Mouse (Mus musculus) embryonic fibroblast, embryonic 13.5 days (primary cell): Measurements from ENCODE around the gene Nudt17. TPM values are rescaled to one million over a fixed set of nuclear protein-coding genes. Genes with fewer than 3 reads are reported as not detected.
"Not testable (repeated sequence)": the region's sequence is repeated elsewhere in the genome, so short reads cannot be mapped to it uniquely, and the experiment has no call there.

ENCODE experiments used
- H3K27ac ChIP-seq: 2 replicates; pipeline ENCODE4 v1.5.1; 2012; ENCODE audit warnings: low read length, control low read depth, inconsistent platforms; ENCODE audit not compliant: insufficient read depth
- H3K4me1 ChIP-seq: 2 replicates; pipeline ENCODE4 v1.6.1; 2011; ENCODE audit warnings: low read length; ENCODE audit not compliant: control insufficient read depth, insufficient read depth
- H3K4me3 ChIP-seq: 2 replicates; pipeline ENCODE4 v1.5.1; 2011; ENCODE audit warnings: mild to moderate bottlenecking, control low read depth, low read length; ENCODE audit not compliant: insufficient read depth
- CTCF ChIP-seq: IDR thresholded peaks from 2 replicates; pipeline ENCODE4 v1.5.1; 2011; ENCODE audit warnings: mild to moderate bottlenecking, control low read depth, low read length, moderate library complexity, borderline replicate concordance; ENCODE audit not compliant: insufficient read depth
- POLR2A ChIP-seq: IDR thresholded peaks from 2 replicates; pipeline ENCODE4 v1.6.1; 2011; ENCODE audit warnings: low read depth, mild to moderate bottlenecking, control low read depth, low read length, moderate library complexity
- polyA plus RNA-seq: library from polyadenylated mRNA; stranded (reverse); fragments of >200 nt; gene quantifications from 2 replicates; pipeline ENCODE4 v1.2.4, GENCODE M21; 2011; ENCODE audit warnings: low read depth; ENCODE audit not compliant: missing spikeins, insufficient read length

Gene Nudt17
- polyA plus RNA-seq, 1 experiment, result 4.4 TPM

DNA sequence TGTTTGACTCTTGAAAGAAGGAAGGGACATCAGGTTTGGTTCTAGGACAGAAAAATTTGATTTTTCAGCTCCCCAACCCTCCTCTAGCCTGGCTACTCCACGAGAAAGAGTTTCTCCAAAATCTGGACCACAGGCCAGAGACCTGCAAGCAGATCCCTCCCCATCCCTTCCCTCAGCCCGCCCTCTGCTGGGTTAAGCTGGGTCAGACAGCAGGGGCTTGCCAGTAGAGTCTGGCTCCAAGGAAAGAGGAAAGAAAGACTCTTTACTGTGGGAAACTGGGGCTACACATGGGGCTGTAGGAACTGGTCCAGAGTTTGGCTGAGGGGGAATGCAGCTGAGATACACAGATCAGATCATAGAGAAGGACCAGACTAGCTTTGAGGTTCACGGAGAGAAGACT lies 15.9 kb downstream of the Nudt17 start:
- no peak overlapping the region for H3K4me3 ChIP-seq
- H3K27ac ChIP-seq, result no peak overlapping the region
- H3K4me1 ChIP-seq, result no peaks in the 10 kb centered on the region
- TF ChIP-seq CTCF (peak; percentile 31; the same call in 1 of the 2 replicates), POLR2A (no peak)

- Histone ChIP-seq H3K4me1 (no peaks in the 10 kb centered on the region), H3K4me3 (no peak overlapping the region), H3K27ac (no peak overlapping the region)
- TF ChIP-seq POLR2A (no peak), CTCF (no peak)
Observed at GRCm38 (mm10) chr3:96690298-96690697, 18.1 kb downstream of the Nudt17 start.

DNA sequence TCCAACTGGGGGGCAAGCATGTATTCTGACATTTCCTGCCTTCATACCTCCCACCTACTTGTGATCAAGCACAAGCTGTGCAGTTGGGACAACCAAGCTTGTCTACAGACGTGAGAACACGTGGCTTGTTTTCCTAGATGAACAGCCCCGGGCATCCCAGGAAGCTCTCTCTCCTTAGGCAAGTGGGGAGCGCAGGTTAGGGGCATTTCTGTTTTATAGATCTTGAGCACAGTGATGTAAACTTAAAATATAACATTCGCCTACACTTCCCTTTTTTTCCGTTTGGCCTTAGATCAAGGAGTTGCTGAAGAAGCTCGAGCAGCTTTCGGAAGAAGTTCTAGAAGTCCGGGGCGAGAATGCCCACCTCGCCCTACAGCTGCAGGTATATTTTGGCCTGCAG lies 19.5 kb downstream of the Nudt17 start:
- H3K4me1 ChIP-seq, result no peaks in the 10 kb centered on the region
- H3K4me3 ChIP-seq, result no peak overlapping the region
- no peak for TF ChIP-seq POLR2A
- no peak for TF ChIP-seq CTCF
- H3K27ac ChIP-seq, result no peak overlapping the region

GRCm38 (mm10) chr3:96686057-96686456 lies 22.3 kb downstream of the Nudt17 start:
- not testable (repeated sequence) for H3K4me3 ChIP-seq, H3K4me1 ChIP-seq, H3K27ac ChIP-seq

DNA sequence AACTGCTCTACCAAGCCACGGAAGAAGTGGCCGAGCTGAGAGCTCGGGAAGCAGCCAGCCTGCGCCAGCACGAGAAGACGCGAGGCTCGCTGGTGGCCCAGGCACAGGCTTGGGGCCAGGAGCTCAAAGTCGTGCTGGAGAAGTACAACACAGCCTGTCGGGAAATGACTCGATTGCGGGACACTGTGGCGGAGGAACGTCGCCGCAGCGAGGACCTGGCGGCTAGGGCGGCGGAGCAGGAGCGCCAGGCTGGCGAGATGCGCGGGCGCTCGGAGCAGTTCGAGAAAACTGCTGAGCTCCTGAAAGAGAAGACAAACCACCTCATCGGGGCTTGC lies 23.6 kb downstream of the Nudt17 start:
- Histone ChIP-seq H3K27ac (no peak overlapping the region), H3K4me3 (no peak overlapping the region), H3K4me1 (no peaks in the 10 kb centered on the region)
- TF ChIP-seq CTCF (no peak), POLR2A (no peak)

DNA sequence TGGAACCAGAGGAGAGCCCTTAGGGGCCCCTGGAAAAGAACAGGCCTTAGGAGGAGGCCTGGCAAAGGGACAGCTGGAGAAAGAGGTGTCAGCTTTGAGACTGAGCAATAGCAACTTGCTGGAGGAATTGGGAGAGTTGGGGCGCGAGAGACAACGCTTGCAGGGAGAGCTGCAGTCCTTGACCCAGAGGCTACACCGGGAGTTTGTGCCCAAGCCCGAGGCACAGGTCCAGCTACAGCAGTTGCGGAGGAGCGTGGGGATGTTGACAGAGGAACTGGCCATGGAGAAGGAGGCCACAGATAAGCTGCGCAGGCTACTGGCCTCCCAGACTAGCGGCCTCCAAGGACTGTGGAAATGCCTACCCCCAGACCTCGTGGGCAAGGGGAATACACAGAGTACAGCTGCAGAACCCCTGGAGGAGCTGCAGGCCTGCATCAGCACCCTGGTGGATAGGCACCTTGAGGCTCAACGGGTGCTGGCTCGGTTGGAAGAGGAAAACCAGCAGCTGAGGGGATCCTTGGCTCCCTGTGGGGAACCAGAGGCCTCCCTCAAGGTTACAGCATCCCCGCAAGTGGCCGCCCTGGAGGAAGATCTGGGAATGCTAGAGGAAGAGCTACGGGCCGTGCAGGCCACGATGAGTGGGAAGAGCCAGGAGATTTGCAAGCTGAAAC lies 24.1 kb downstream of the Nudt17 start:
- Histone ChIP-seq H3K4me1 (peaks cover 5% of the 10 kb centered on the region), H3K4me3 (no peak overlapping the region), H3K27ac (no peak overlapping the region)
- TF ChIP-seq CTCF (no peak), POLR2A (no peak)

DNA sequence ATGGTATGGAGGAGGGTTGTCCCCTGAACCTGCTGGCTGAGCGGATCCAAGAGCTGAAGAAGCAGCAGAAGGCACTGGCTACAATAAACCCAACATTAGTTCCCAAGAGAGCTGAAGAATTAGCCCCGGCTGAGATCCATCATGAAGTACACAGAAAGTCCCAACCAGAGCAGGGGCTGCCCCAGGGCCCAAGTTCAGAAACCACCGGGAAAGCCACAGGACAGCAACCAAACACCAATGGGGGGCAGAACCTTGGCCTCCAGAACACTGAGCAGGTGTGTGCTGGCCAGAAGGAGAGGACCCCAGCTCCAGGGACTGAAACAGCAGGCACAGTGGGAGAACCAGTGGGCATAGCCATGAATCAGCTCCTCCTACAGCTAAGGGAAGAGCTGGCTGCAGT lies 24.9 kb downstream of the Nudt17 start:
- Histone ChIP-seq H3K27ac (no peak overlapping the region), H3K4me3 (no peak overlapping the region), H3K4me1 (peaks cover 6% of the 10 kb centered on the region)
- TF ChIP-seq POLR2A (no peak), CTCF (no peak)

GRCm38 (mm10) chr3:96680269-96680956 lies 27.9 kb downstream of the Nudt17 start:
- Histone ChIP-seq H3K27ac (no peak overlapping the region), H3K4me1 (peaks cover 6% of the 10 kb centered on the region), H3K4me3 (no peak overlapping the region)
- no peak for TF ChIP-seq CTCF
- no peak for TF ChIP-seq POLR2A

DNA sequence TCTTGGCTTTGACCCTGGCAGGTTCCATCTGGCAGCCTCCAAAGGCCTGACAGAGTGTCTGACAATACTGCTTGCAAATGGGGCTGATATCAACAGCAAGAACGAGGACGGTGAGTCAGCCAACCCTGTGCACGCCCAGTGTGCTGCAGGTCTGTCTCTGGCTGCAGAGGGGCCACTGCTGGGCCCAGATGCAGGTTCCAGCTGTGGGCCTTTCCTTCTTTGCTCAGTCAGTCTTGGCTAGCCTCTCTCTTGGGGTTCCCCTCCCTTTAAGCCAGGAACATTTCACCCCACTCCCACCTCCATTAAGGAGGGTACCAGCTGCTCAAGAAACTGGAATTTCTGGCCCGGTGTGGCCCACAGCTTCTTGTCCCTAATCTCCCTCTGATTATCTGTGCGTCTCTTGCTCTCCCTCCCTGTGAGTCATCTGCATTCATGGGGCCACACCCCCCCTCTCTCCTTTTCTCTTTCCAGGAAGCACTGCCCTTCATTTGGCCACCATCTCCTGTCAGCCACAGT lies 29.1 kb downstream of the Nudt17 start:
- peaks cover 9% of the 10 kb centered on the region for H3K4me1 ChIP-seq
- no peak for TF ChIP-seq CTCF
- no peak for TF ChIP-seq POLR2A
- no peak overlapping the region for H3K4me3 ChIP-seq
- H3K27ac ChIP-seq, result no peak overlapping the region

DNA sequence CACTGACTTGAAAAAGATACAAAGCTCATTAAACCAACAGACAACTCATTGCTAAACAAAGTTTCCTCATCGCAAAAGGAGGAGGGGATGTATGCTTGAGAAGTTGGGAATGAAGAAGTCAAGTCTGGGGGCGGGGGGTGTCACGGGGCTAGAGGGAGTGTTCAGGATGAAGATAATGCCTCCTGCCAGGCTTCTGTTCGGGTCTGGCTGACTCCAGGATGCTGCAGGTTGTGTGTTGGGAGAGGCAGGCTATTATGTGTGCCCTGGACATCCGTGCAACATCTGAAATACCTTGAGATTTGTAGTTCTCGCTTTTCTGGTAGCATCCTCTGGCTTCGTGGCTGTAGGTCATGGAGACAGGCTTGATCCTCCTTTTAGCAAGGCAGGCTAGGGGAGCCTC lies 29.9 kb downstream of the Nudt17 start:
- TF ChIP-seq CTCF (no peak), POLR2A (no peak)

More for the DNA sequence above, 29.9 kb downstream of the Nudt17 start:
- Histone ChIP-seq H3K4me3 (no peak overlapping the region), H3K4me1 (peaks cover 12% of the 10 kb centered on the region), H3K27ac (no peak overlapping the region)
